Mouse (Mus musculus): ENCODE measurements at regions not wholly inside any gene's neighbourhood (a gene's known extent, or its start where the extent isn't known, plus 50 kb on each side); places are given as distances from the start of the nearest gene placed in this dataset.

DNA sequence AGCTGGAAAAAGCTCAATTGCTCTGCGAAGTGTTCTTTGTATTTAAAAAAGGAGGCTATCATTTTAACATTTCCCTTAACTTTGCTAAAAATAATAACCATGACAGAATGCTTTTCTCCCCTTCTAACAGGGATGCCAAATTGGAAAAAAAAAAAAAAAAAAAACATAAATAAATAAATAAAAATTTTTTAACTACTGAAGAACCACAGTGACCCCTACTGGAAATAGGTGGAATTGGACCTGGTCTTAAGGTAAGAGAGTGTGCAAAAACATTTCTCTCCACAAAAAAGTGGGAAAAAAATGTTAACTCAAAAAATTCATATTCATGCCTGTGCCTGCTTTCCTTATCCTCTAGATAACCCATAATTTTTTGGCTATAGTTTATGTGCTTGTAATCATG is 369.8 kb downstream of the Atp23 start:
- Histone ChIP-seq H3K27me3 (ENCODE audit: control insufficient read depth, insufficient read depth, low read length) (no peaks in the 10 kb centered on the region), H3K27ac (ENCODE audit: insufficient read depth, low read length) (no peak overlapping the region), H3K4me3 (replicated peaks; ENCODE audit: insufficient read depth, low read depth, low read length) (no peak overlapping the region), H3K4me1 (ENCODE audit: control insufficient read depth, insufficient read depth, low read length) (no peaks in the 10 kb centered on the region)
- WGBS = 4% methylated on average over 1 of the region's 1 CpGs
- peak; percentile 32; the same call in 1 of the 2 replicates for TF ChIP-seq CTCF (IDR thresholded peaks at IDR 0.05; ENCODE audit: borderline replicate concordance, insufficient read depth, low read depth, low read length)
- TF ChIP-seq POLR2A (IDR thresholded peaks at IDR 0.05; ENCODE audit: borderline replicate concordance, insufficient read depth, low read length) = no peak
- peak in 1 of 2 experiments; percentile 39 for DNase-seq

DNA sequence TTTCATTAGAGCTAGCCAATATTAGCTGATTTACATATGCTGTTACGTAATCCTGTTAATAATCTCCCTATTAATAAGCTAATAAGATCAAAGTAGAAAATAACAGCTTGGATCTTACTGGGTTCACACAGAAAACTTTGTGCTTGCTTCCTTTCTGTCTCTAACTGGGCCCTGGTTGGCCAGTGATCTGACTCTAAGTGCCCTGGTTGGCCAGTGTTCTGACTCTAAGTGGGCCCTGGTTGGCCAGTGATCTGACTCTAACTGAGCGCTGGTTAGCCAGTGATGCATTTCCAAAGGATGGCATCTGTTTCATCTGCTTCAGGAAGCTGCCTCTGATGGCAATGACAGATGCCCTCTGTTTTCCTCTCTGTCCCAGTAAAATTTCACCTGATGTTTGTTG is 372.4 kb downstream of the Atp23 start:
- WGBS = 89% methylated on average over 2 of the region's 2 CpGs
- TF ChIP-seq CTCF (IDR thresholded peaks at IDR 0.05; ENCODE audit: borderline replicate concordance, insufficient read depth, low read depth, low read length) = no peak
- TF ChIP-seq POLR2A (IDR thresholded peaks at IDR 0.05; ENCODE audit: borderline replicate concordance, insufficient read depth, low read length) = no peak

GRCm38 (mm10) chr10:126526186-126526585 is 375.0 kb downstream of the Atp23 start:
- peaks cover 7% of the 10 kb centered on the region for H3K4me1 ChIP-seq (ENCODE audit: control insufficient read depth, insufficient read depth, low read length)
- no peaks in the 10 kb centered on the region for H3K27me3 ChIP-seq (ENCODE audit: control insufficient read depth, insufficient read depth, low read length)
- WGBS = 84% methylated on average over 5 of the region's 5 CpGs
- no peak overlapping the region for H3K4me3 ChIP-seq (replicated peaks; ENCODE audit: insufficient read depth, low read depth, low read length)
- no peak for DNase-seq
- TF ChIP-seq CTCF (IDR thresholded peaks at IDR 0.05; ENCODE audit: borderline replicate concordance, insufficient read depth, low read depth, low read length) (no peak), POLR2A (IDR thresholded peaks at IDR 0.05; ENCODE audit: borderline replicate concordance, insufficient read depth, low read length) (no peak)
- no peak overlapping the region for H3K27ac ChIP-seq (ENCODE audit: insufficient read depth, low read length)

More for the DNA sequence above, 372.4 kb downstream of the Atp23 start:
- Histone ChIP-seq H3K27me3 (ENCODE audit: control insufficient read depth, insufficient read depth, low read length) (no peaks in the 10 kb centered on the region), H3K4me1 (ENCODE audit: control insufficient read depth, insufficient read depth, low read length) (no peaks in the 10 kb centered on the region), H3K27ac (ENCODE audit: insufficient read depth, low read length) (no peak overlapping the region), H3K4me3 (replicated peaks; ENCODE audit: insufficient read depth, low read depth, low read length) (no peak overlapping the region)
- no peak for DNase-seq

GRCm38 (mm10) chr10:126521836-126522815 is 379.0 kb downstream of the Atp23 start:
- Histone ChIP-seq H3K27me3 (ENCODE audit: control insufficient read depth, insufficient read depth, low read length) (no peaks in the 10 kb centered on the region), H3K27ac (ENCODE audit: insufficient read depth, low read length) (peak overlapping the region; percentile 51; the same call in 1 of the 2 replicates), H3K4me3 (replicated peaks; ENCODE audit: insufficient read depth, low read depth, low read length) (no peak overlapping the region), H3K4me1 (ENCODE audit: control insufficient read depth, insufficient read depth, low read length) (peaks cover 14% of the 10 kb centered on the region)
- 75% methylated on average over 7 of the region's 7 CpGs for WGBS
- DNase-seq = peak in 1 of 2 experiments; percentile 10
- TF ChIP-seq POLR2A (IDR thresholded peaks at IDR 0.05; ENCODE audit: borderline replicate concordance, insufficient read depth, low read length) = no peak
- TF ChIP-seq CTCF (IDR thresholded peaks at IDR 0.05; ENCODE audit: borderline replicate concordance, insufficient read depth, low read depth, low read length) = no peak

DNA sequence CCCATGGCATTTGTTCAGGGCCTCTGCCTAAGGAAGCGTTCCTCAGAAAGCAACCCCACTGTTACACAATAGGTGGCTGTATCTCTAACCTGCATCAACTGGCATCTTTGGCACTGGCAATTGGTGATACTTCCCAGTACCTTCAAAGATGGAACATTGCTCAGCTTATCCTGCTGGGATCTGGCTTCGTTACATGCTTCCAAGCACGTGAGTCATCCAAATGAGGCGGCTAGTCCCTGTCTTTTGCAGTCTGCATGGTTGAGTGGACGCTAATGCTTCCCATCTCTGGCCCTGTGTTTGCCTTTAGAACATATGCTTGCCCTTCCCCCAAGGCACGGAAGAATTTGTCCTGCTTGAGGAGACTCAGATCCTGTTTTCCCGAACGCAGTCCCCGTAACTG is 380.2 kb downstream of the Atp23 start:
- Histone ChIP-seq H3K4me3 (replicated peaks; ENCODE audit: insufficient read depth, low read depth, low read length) (no peak overlapping the region), H3K27me3 (ENCODE audit: control insufficient read depth, insufficient read depth, low read length) (no peaks in the 10 kb centered on the region), H3K27ac (ENCODE audit: insufficient read depth, low read length) (peak overlapping the region; percentile 51; the same call in 1 of the 2 replicates), H3K4me1 (ENCODE audit: control insufficient read depth, insufficient read depth, low read length) (peaks cover 14% of the 10 kb centered on the region)
- WGBS = 9% methylated on average over 9 of the region's 9 CpGs
- TF ChIP-seq CTCF (IDR thresholded peaks at IDR 0.05; ENCODE audit: borderline replicate concordance, insufficient read depth, low read depth, low read length) (no peak), POLR2A (IDR thresholded peaks at IDR 0.05; ENCODE audit: borderline replicate concordance, insufficient read depth, low read length) (0 out of 2 replicates have a peak, but pooled peaks have one; percentile 18)
- DNase-seq = peak; percentile 78 to 95

GRCm38 (mm10) chr10:126513185-126513584 is 388.0 kb downstream of the Atp23 start:
- no peak overlapping the region for H3K4me3 ChIP-seq (replicated peaks; ENCODE audit: insufficient read depth, low read depth, low read length)
- no peak overlapping the region for H3K27ac ChIP-seq (ENCODE audit: insufficient read depth, low read length)
- TF ChIP-seq POLR2A (IDR thresholded peaks at IDR 0.05; ENCODE audit: borderline replicate concordance, insufficient read depth, low read length) (no peak), CTCF (IDR thresholded peaks at IDR 0.05; ENCODE audit: borderline replicate concordance, insufficient read depth, low read depth, low read length) (no peak)
- no peak for DNase-seq
- WGBS = 87% methylated on average over 7 of the region's 7 CpGs
- no peaks in the 10 kb centered on the region for H3K4me1 ChIP-seq (ENCODE audit: control insufficient read depth, insufficient read depth, low read length)
- no peaks in the 10 kb centered on the region for H3K27me3 ChIP-seq (ENCODE audit: control insufficient read depth, insufficient read depth, low read length)

DNA sequence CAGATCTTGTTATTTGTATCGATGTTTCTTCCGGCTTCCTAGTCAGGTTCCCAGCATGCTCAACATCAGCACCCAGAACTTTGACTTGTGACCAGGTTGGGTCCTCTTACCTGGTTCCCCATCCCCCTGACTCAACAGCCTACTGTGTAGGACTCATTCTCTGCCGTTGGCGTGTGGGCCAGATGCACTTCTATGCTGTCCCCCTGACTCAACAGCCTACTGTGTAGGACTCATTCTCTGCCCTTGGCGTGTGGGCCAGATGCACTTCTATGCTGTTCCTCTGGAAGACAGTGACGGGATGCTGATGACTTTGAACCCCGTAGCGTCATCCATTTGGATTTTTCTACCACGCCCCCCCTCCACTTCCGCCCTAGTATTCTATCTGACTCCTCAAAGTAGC is 389.6 kb downstream of the Atp23 start:
- Histone ChIP-seq H3K27ac (ENCODE audit: insufficient read depth, low read length) (no peak overlapping the region), H3K4me1 (ENCODE audit: control insufficient read depth, insufficient read depth, low read length) (no peaks in the 10 kb centered on the region), H3K4me3 (replicated peaks; ENCODE audit: insufficient read depth, low read depth, low read length) (no peak overlapping the region), H3K27me3 (ENCODE audit: control insufficient read depth, insufficient read depth, low read length) (no peaks in the 10 kb centered on the region)
- 97% methylated on average over 10 of the region's 10 CpGs for WGBS
- peak; percentile 81 to 85 for DNase-seq
- no peak for TF ChIP-seq POLR2A (IDR thresholded peaks at IDR 0.05; ENCODE audit: borderline replicate concordance, insufficient read depth, low read length)
- no peak for TF ChIP-seq CTCF (IDR thresholded peaks at IDR 0.05; ENCODE audit: borderline replicate concordance, insufficient read depth, low read depth, low read length)

GRCm38 (mm10) chr10:126505988-126506387 is 395.2 kb downstream of the Atp23 start:
- Histone ChIP-seq H3K27ac (ENCODE audit: insufficient read depth, low read length) (no peak overlapping the region), H3K27me3 (ENCODE audit: control insufficient read depth, insufficient read depth, low read length) (no peaks in the 10 kb centered on the region), H3K4me1 (ENCODE audit: control insufficient read depth, insufficient read depth, low read length) (no peaks in the 10 kb centered on the region), H3K4me3 (replicated peaks; ENCODE audit: insufficient read depth, low read depth, low read length) (no peak overlapping the region)
- WGBS = 94% methylated on average over 5 of the region's 5 CpGs
- no peak for TF ChIP-seq CTCF (IDR thresholded peaks at IDR 0.05; ENCODE audit: borderline replicate concordance, insufficient read depth, low read depth, low read length)
- no peak for DNase-seq

All from cerebellum, adult 2 months (tissue).